Comparison of ENCODE assay signal across 9 mouse cellular contexts in genomic region chr14:74990504-74990903, GRCm38 (mm10). TPM values are rescaled to one million over a fixed set of nuclear protein-coding genes. Genes with fewer than 3 reads are reported as not detected.
DNase-seq lines count a peak whose midpoint lies in the region; ATAC-seq lines count a peak whose summit lies in the region.
"Had no signal": no experiment of that assay in that cellular context is flagged by ENCODE, and none has a peak within 500 bp of the region (broad histone marks: within the 10 kb centered on the region; RNA-seq: fewer than 3 reads in every experiment).

No protein-coding gene starts in this region.

- no peak overlapping the region for H3K27ac ChIP-seq in intestine, embryonic 15.5 days
- no peak overlapping the region for H3K27ac ChIP-seq in intestine, embryonic 16.5 days (ENCODE audit: low read length)
- no peak overlapping the region for H3K27ac ChIP-seq in embryonic facial prominence, embryonic 14.5 days (replicated peaks; ENCODE audit: low read depth, low read length)
- H3K27ac ChIP-seq in liver, embryonic 16.5 days (ENCODE audit: low read length): no peak overlapping the region
- H3K27ac ChIP-seq: liver, embryonic 15.5 days had no signal

- no peak overlapping the region for H3K4me2 ChIP-seq in intestine, embryonic 15.5 days (replicated peaks)
- no peak overlapping the region for H3K4me2 ChIP-seq in intestine, embryonic 16.5 days (ENCODE audit: low read depth, low read length)
- H3K4me2 ChIP-seq in embryonic facial prominence, embryonic 14.5 days (ENCODE audit: low read depth, low read length): no peak overlapping the region
- H3K4me2 ChIP-seq in liver, embryonic 16.5 days (ENCODE audit: low read depth, low read length): no peak overlapping the region
- H3K4me2 ChIP-seq: liver, embryonic 15.5 days had no signal

- no peaks in the 10 kb centered on the region for H3K36me3 ChIP-seq in intestine, embryonic 15.5 days
- H3K36me3 ChIP-seq in intestine, embryonic 16.5 days (ENCODE audit: control insufficient read depth, insufficient read depth, low read length): no peaks in the 10 kb centered on the region
- H3K36me3 ChIP-seq in embryonic facial prominence, embryonic 14.5 days (ENCODE audit: control insufficient read depth, insufficient read depth, low read length): no peaks in the 10 kb centered on the region
- H3K36me3 ChIP-seq in liver, embryonic 16.5 days (ENCODE audit: control insufficient read depth, insufficient read depth): no peaks in the 10 kb centered on the region
- H3K36me3 ChIP-seq: liver, embryonic 15.5 days had no signal

- H3K27me3 ChIP-seq in intestine, embryonic 15.5 days (replicated peaks): no peaks in the 10 kb centered on the region
- no peaks in the 10 kb centered on the region for H3K27me3 ChIP-seq in intestine, embryonic 16.5 days (replicated peaks; ENCODE audit: control insufficient read depth, insufficient read depth, low read length)
- no peaks in the 10 kb centered on the region for H3K27me3 ChIP-seq in embryonic facial prominence, embryonic 14.5 days (replicated peaks; ENCODE audit: control insufficient read depth, insufficient read depth, low read length)
- H3K27me3 ChIP-seq in liver, embryonic 16.5 days (ENCODE audit: control insufficient read depth, insufficient read depth, low read depth, low read length): no peaks in the 10 kb centered on the region
- H3K27me3 ChIP-seq: liver, embryonic 15.5 days had no signal

- H3K9ac ChIP-seq in intestine, embryonic 15.5 days: no peak overlapping the region
- no peak overlapping the region for H3K9ac ChIP-seq in intestine, embryonic 16.5 days (ENCODE audit: low read depth, low read length)
- no peak overlapping the region for H3K9ac ChIP-seq in embryonic facial prominence, embryonic 14.5 days (ENCODE audit: low read depth, low read length)
- no peak overlapping the region for H3K9ac ChIP-seq in liver, embryonic 16.5 days (ENCODE audit: low read depth, low read length)
- H3K9ac ChIP-seq: liver, embryonic 15.5 days had no signal

- peak; percentile 55; the same call in 1 of the 2 replicates for ATAC-seq in intestine, embryonic 15.5 days
- ATAC-seq in intestine, embryonic 16.5 days: no peak
- ATAC-seq in embryonic facial prominence, embryonic 14.5 days (ENCODE audit: low read depth): no peak
- peak; percentile 41; the same call in 1 of the 2 replicates for ATAC-seq in liver, embryonic 16.5 days (ENCODE audit: low read depth)

- H3K4me1 ChIP-seq in intestine, embryonic 15.5 days (replicated peaks): no peaks in the 10 kb centered on the region
- no peaks in the 10 kb centered on the region for H3K4me1 ChIP-seq in intestine, embryonic 16.5 days (ENCODE audit: control insufficient read depth, insufficient read depth, low read length)
- no peaks in the 10 kb centered on the region for H3K4me1 ChIP-seq in embryonic facial prominence, embryonic 14.5 days (ENCODE audit: control insufficient read depth, insufficient read depth, low read length)
- H3K4me1 ChIP-seq in liver, embryonic 16.5 days (ENCODE audit: control insufficient read depth, low read depth, low read length): peaks cover 3% of the 10 kb centered on the region

- WGBS in intestine, embryonic 15.5 days: 2% methylated on average over 1 of the region's 1 CpGs
- WGBS in intestine, embryonic 16.5 days: 2% methylated on average over 1 of the region's 1 CpGs
- WGBS in embryonic facial prominence, embryonic 14.5 days: 2% methylated on average over 1 of the region's 1 CpGs
- 4% methylated on average over 1 of the region's 1 CpGs for WGBS in liver, embryonic 16.5 days (ENCODE audit: insufficient replicate concordance)

- H3K4me3 ChIP-seq in intestine, embryonic 15.5 days (replicated peaks): no peak overlapping the region
- H3K4me3 ChIP-seq in intestine, embryonic 16.5 days (ENCODE audit: low read length): no peak overlapping the region
- H3K4me3 ChIP-seq in embryonic facial prominence, embryonic 14.5 days (ENCODE audit: low read depth, low read length): no peak overlapping the region
- H3K4me3 ChIP-seq in liver, embryonic 16.5 days (ENCODE audit: low read depth, low read length): no peak overlapping the region
- H3K4me3 ChIP-seq: liver, embryonic 15.5 days had no signal

- peak; percentile 41 to 58 for DNase-seq in B cell, adult 2 months
- peak; percentile 81 for DNase-seq in NIH3T3 (ENCODE audit: low read depth)
- DNase-seq in embryonic facial prominence, embryonic 14.5 days (ENCODE audit: low spot score): peak; percentile 89
- no peak for DNase-seq in left cerebral cortex, adult 11 months (ENCODE audit: low spot score)
- DNase-seq in adrenal gland, postnatal 4 days (ENCODE audit: low spot score in 2 of 2): no peak

- H3K9me3 ChIP-seq in intestine, embryonic 15.5 days: no peaks in the 10 kb centered on the region
- H3K9me3 ChIP-seq in intestine, embryonic 16.5 days (ENCODE audit: control insufficient read depth, low read length): no peaks in the 10 kb centered on the region
- H3K9me3 ChIP-seq in embryonic facial prominence, embryonic 14.5 days (ENCODE audit: control insufficient read depth, low read length): no peaks in the 10 kb centered on the region
- no peaks in the 10 kb centered on the region for H3K9me3 ChIP-seq in liver, embryonic 16.5 days (replicated peaks; ENCODE audit: control insufficient read depth, low read length)
- H3K9me3 ChIP-seq: liver, embryonic 15.5 days had no signal

RNA-seq across cellular contexts. Expression of gene Rubcnl, which starts 25.3 kb away (rescaled TPM):
- polyA plus RNA-seq in intestine, embryonic 15.5 days (2015; fragmentation: Nextera tagmentation; extraction: Ambion mirVana): 0.43 and 0.55 TPM in 2 replicates
- polyA plus RNA-seq in intestine, embryonic 16.5 days (2015; fragmentation: Nextera tagmentation; extraction: Ambion mirVana): 0.45 and 0.58 TPM in 2 replicates
- polyA plus RNA-seq in embryonic facial prominence, embryonic 14.5 days (2014; fragmentation: Nextera tagmentation; extraction: Ambion mirVana): 1.0 and 1.1 TPM in 2 replicates
- 0.23 and 0.33 TPM in 2 replicates for polyA plus RNA-seq in liver, embryonic 16.5 days (2015; fragmentation: Nextera tagmentation; extraction: Ambion mirVana)
- total RNA-seq in adrenal gland, postnatal 4 days (2021): 1 to 10 TPM; 1.2 to 1.3 TPM

RNA-seq across cellular contexts. Expression of gene Lrch1, which starts 42.8 kb away (rescaled TPM):
- 11.8 and 12.5 TPM in 2 replicates for polyA plus RNA-seq in intestine, embryonic 15.5 days (2015; fragmentation: Nextera tagmentation; extraction: Ambion mirVana)
- 9.8 and 9.9 TPM in 2 replicates for polyA plus RNA-seq in intestine, embryonic 16.5 days (2015; fragmentation: Nextera tagmentation; extraction: Ambion mirVana)
- 15.6 TPM in 2 replicates for polyA plus RNA-seq in embryonic facial prominence, embryonic 14.5 days (2014; fragmentation: Nextera tagmentation; extraction: Ambion mirVana)
- polyA plus RNA-seq in liver, embryonic 16.5 days (2015; fragmentation: Nextera tagmentation; extraction: Ambion mirVana): 4.1 and 4.5 TPM in 2 replicates
- 10 to 100 TPM; 25.9 to 27.4 TPM for total RNA-seq in adrenal gland, postnatal 4 days (2021)

Comparison
In these comparisons a context has a peak if more than half of its experiments do, and no peak if none do; other contexts are left out.
1. ATAC-seq: peak in intestine, embryonic 15.5 days (single experiment) and liver, embryonic 16.5 days (single experiment); none in intestine, embryonic 16.5 days (single experiment) and embryonic facial prominence, embryonic 14.5 days (single experiment).
2. DNase-seq: peak in B cell, adult 2 months (2 of 2), NIH3T3 (single experiment) and embryonic facial prominence, embryonic 14.5 days (single experiment); none in left cerebral cortex, adult 11 months (single experiment) and adrenal gland, postnatal 4 days (0 of 2).